Mouse (Mus musculus): ENCODE measurements around the gene Iqcg. TPM values are rescaled to one million over a fixed set of nuclear protein-coding genes. Genes with fewer than 3 reads are reported as not detected.
A peak's percentile ranks its signal among the peaks of the same experiment; 100 is the strongest.

Gene Iqcg
- polyA plus RNA-seq, 1 experiment from 2014 or later, result 4.9 TPM

- Histone ChIP-seq H3K9me3 (replicated peaks; ENCODE audit: control insufficient read depth, low read length) (no peaks in the 10 kb centered on the region), H3K4me2 (ENCODE audit: low read length) (no peak overlapping the region), H3K27ac (ENCODE audit: low read depth, low read length) (no peak overlapping the region), H3K27me3 (replicated peaks; ENCODE audit: control insufficient read depth, insufficient read depth, low read length) (no peaks in the 10 kb centered on the region), H3K36me3 (ENCODE audit: control insufficient read depth, insufficient read depth, low read length) (peaks cover 70% of the 10 kb centered on the region), H3K4me1 (ENCODE audit: control insufficient read depth, insufficient read depth, low read length) (no peaks in the 10 kb centered on the region), H3K9ac (ENCODE audit: low read length) (no peak overlapping the region), H3K4me3 (ENCODE audit: low read depth, low read length) (no peak overlapping the region)
- no peak for DNase-seq (ENCODE audit: low spot score)
- no peak for ATAC-seq
- 93% methylated on average over 4 of the region's 4 CpGs for WGBS
Measured at GRCm38 (mm10) chr16:32981405-32981804, 74.6 kb downstream of the Iqcg start.

GRCm38 (mm10) chr16:32980227-32980626 lies 75.8 kb downstream of the Iqcg start:
- H3K36me3 ChIP-seq (ENCODE audit: control insufficient read depth, insufficient read depth, low read length), result peaks cover 70% of the 10 kb centered on the region
- no peak overlapping the region for H3K4me3 ChIP-seq (ENCODE audit: low read depth, low read length)
- H3K9me3 ChIP-seq (replicated peaks; ENCODE audit: control insufficient read depth, low read length), result no peaks in the 10 kb centered on the region
- no peak overlapping the region for H3K9ac ChIP-seq (ENCODE audit: low read length)
- H3K4me2 ChIP-seq (ENCODE audit: low read length), result no peak overlapping the region
- no peak for DNase-seq (ENCODE audit: low spot score)
- 73% methylated on average over 1 of the region's 1 CpGs for WGBS
- no peak overlapping the region for H3K27ac ChIP-seq (ENCODE audit: low read depth, low read length)
- no peak for ATAC-seq
- H3K4me1 ChIP-seq (ENCODE audit: control insufficient read depth, insufficient read depth, low read length), result no peaks in the 10 kb centered on the region
- H3K27me3 ChIP-seq (replicated peaks; ENCODE audit: control insufficient read depth, insufficient read depth, low read length), result no peaks in the 10 kb centered on the region

DNA sequence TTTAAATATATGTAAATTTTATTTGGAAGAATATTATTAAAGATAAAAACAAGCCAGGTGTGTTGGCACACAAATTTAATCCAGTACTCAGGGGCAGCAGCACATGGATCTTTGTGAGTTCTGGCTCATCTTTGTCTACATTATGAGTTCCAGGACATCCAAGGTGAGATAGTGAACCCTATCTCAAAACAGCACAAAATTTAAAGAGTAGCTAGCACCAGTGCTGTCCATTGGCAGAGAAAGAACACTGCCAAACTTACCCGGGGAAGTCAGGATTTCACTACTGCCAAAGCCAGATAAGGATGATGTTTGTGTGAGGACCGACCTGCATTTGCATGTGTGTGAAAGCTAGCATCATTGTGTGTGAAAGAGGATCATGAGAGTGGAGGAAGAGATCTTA lies 83.0 kb downstream of the Iqcg start:
- Histone ChIP-seq H3K36me3 (ENCODE audit: control insufficient read depth, insufficient read depth, low read length) (peaks cover 36% of the 10 kb centered on the region), H3K9ac (ENCODE audit: low read length) (no peak overlapping the region), H3K4me1 (ENCODE audit: control insufficient read depth, insufficient read depth, low read length) (no peaks in the 10 kb centered on the region), H3K27ac (ENCODE audit: low read depth, low read length) (no peak overlapping the region), H3K4me2 (ENCODE audit: low read length) (no peak overlapping the region), H3K27me3 (replicated peaks; ENCODE audit: control insufficient read depth, insufficient read depth, low read length) (no peaks in the 10 kb centered on the region), H3K4me3 (ENCODE audit: low read depth, low read length) (no peak overlapping the region), H3K9me3 (replicated peaks; ENCODE audit: control insufficient read depth, low read length) (no peaks in the 10 kb centered on the region)
- DNase-seq (ENCODE audit: low spot score), result no peak
- 84% methylated on average over 2 of the region's 2 CpGs for WGBS
- no peak for ATAC-seq

DNA sequence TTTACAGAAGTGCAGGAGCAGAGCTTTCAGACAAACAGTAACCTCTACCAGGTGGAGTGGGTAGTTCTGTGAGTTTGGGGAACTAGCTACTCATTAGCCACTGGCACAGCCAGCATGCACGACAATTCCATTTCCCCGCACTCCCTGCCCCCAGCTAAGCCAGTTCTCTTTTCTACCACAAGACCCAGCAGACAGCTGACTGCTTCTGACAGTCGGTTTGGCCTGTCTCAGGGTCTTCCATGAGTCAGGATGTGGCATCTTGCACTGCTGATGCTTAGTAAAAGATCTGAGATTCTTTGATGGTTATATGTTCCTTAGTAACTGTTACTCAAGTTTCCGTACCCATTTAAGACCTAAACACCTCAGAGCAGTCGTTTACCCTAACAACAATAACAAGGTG lies 83.5 kb downstream of the Iqcg start:
- no peak for DNase-seq (ENCODE audit: low spot score)
- Histone ChIP-seq H3K36me3 (ENCODE audit: control insufficient read depth, insufficient read depth, low read length) (peaks cover 33% of the 10 kb centered on the region), H3K4me2 (ENCODE audit: low read length) (no peak overlapping the region), H3K27ac (ENCODE audit: low read depth, low read length) (no peak overlapping the region), H3K4me1 (ENCODE audit: control insufficient read depth, insufficient read depth, low read length) (no peaks in the 10 kb centered on the region), H3K27me3 (replicated peaks; ENCODE audit: control insufficient read depth, insufficient read depth, low read length) (no peaks in the 10 kb centered on the region), H3K9ac (ENCODE audit: low read length) (no peak overlapping the region), H3K4me3 (ENCODE audit: low read depth, low read length) (no peak overlapping the region), H3K9me3 (replicated peaks; ENCODE audit: control insufficient read depth, low read length) (no peaks in the 10 kb centered on the region)
- ATAC-seq, result no peak
- 74% methylated on average over 5 of the region's 5 CpGs for WGBS

MicroRNA genes within 50 kb of the gene (microRNA counts, 519-probe panel; counts per million panel counts)
- not detected for microRNA mmu-miR-1947

Small RNAs within 50 kb of the gene (microRNA-seq; reads per million reads assigned to microRNA genes)
- gene Gm22231 (not detected), gene Mir1947 (6.5 reads per million, percentile 29 among the genes with 10 or more reads in this experiment)

Other genes with a start within 250 kb of the Iqcg start
- gene Smbd1, start 245.7 kb downstream of the Iqcg start, polyA plus RNA-seq (2014; fragmentation: Nextera tagmentation; extraction: Ambion mirVana), result not detected in 2 replicates
- gene Fyttd1, start 178.7 kb downstream of the Iqcg start, polyA plus RNA-seq (2014; fragmentation: Nextera tagmentation; extraction: Ambion mirVana), result 160 and 173 TPM in 2 replicates
- gene Rubcn, start 178.5 kb downstream of the Iqcg start, polyA plus RNA-seq (2014; fragmentation: Nextera tagmentation; extraction: Ambion mirVana), result 20.0 and 26.8 TPM in 2 replicates
- 24.3 and 36.0 TPM in 2 replicates for gene Lrch3, start 142.1 kb downstream of the Iqcg start, polyA plus RNA-seq (2014; fragmentation: Nextera tagmentation; extraction: Ambion mirVana)
- 507 and 649 TPM in 2 replicates for gene Rpl35a, start 235 bp upstream of the Iqcg start, polyA plus RNA-seq (2014; fragmentation: Nextera tagmentation; extraction: Ambion mirVana)
- gene Lmln, start 6.3 kb upstream of the Iqcg start, polyA plus RNA-seq (2014; fragmentation: Nextera tagmentation; extraction: Ambion mirVana), result 1.5 and 2.1 TPM in 2 replicates
- 14.3 and 16.4 TPM in 2 replicates for gene Osbpl11, start 128.9 kb upstream of the Iqcg start, polyA plus RNA-seq (2014; fragmentation: Nextera tagmentation; extraction: Ambion mirVana)
- 84.1 and 87.5 TPM in 2 replicates for gene Snx4, start 195.2 kb upstream of the Iqcg start, polyA plus RNA-seq (2014; fragmentation: Nextera tagmentation; extraction: Ambion mirVana)

Measured in forebrain, embryonic 14.5 days (tissue).